Mouse (Mus musculus) left cerebral cortex, adult 18-20 months (tissue): Measurements from ENCODE around the gene Ttn. TPM values are rescaled to one million over a fixed set of nuclear protein-coding genes. Genes with fewer than 3 reads are reported as not detected.
"Not testable (repeated sequence)": the region's sequence is repeated elsewhere in the genome, so short reads cannot be mapped to it uniquely, and the experiment has no call there.

Source experiments
- DNase-seq, 2 experiments: peaks; one replicate each; pipeline ENCODE4 v3.0.0; 2021 to 2022; ENCODE audit warnings: low spot score in 2 of 2, mixed read lengths in 1 of 2
- long read RNA-seq, 2 experiments: library from polyadenylated mRNA; stranded (forward); transcript quantifications; one replicate each; pipeline ENCODE4 v2.0.0; 2021
- total RNA-seq, 2 experiments: library from RNA; stranded (reverse); gene quantifications; 2 replicates each; pipeline ENCODE4 v1.2.3; 2021

Ttn gene
- total RNA-seq: under 1 TPM; 0.40 to 0.53 TPM
- long read RNA-seq, experiment 1: 0 reads
- long read RNA-seq, experiment 2: 0 reads

GRCm38 (mm10) chr2:76982391-76983145, at the start of gene Ttn:
TSS of gene Ttn (minus strand) at chr2:76982547.
- DNase-seq: no peak

GRCm38 (mm10) chr2:77020649-77021048, 38.3 kb upstream of the Ttn start:
- DNase-seq: no peak

GRCm38 (mm10) chr2:77017735-77018134, 35.4 kb upstream of the Ttn start:
- DNase-seq: no peak

GRCm38 (mm10) chr2:77013449-77013848, 31.1 kb upstream of the Ttn start:
- not testable (repeated sequence) for DNase-seq

- DNase-seq: no peak
These were observed 29.6 kb upstream of the Ttn start for GRCm38 (mm10) chr2:77011981-77012380.

GRCm38 (mm10) chr2:77007015-77007414, 24.7 kb upstream of the Ttn start:
- DNase-seq: no peak

- no peak for DNase-seq
These were observed 20.8 kb upstream of the Ttn start for GRCm38 (mm10) chr2:77003148-77003547.

- DNase-seq: no peak
These were observed 16.0 kb upstream of the Ttn start for GRCm38 (mm10) chr2:76998351-76998750.

- DNase-seq: peak in 1 of 2 experiments; percentile 29
These were observed 10.3 kb upstream of the Ttn start for GRCm38 (mm10) chr2:76992493-76993201.

GRCm38 (mm10) chr2:76987317-76987716, 5.0 kb upstream of the Ttn start:
- DNase-seq: no peak

- DNase-seq: no peak
These were observed 2.0 kb upstream of the Ttn start for GRCm38 (mm10) chr2:76984384-76984783.

GRCm38 (mm10) chr2:76983601-76984000, 1.3 kb upstream of the Ttn start:
- no peak for DNase-seq

- DNase-seq: no peak
These were observed 630 bp downstream of the Ttn start for GRCm38 (mm10) chr2:76981717-76982116.

- DNase-seq: no peak
These were observed 2.2 kb downstream of the Ttn start for GRCm38 (mm10) chr2:76980146-76980545.

- no peak for DNase-seq
These were observed 4.7 kb downstream of the Ttn start for GRCm38 (mm10) chr2:76977650-76978049.

GRCm38 (mm10) chr2:76972051-76972450, 10.3 kb downstream of the Ttn start:
- no peak for DNase-seq

- no peak for DNase-seq
These were observed 11.3 kb downstream of the Ttn start for GRCm38 (mm10) chr2:76971069-76971468.

GRCm38 (mm10) chr2:76970669-76971068, 11.7 kb downstream of the Ttn start:
- DNase-seq: no peak

GRCm38 (mm10) chr2:76970204-76970603, 12.1 kb downstream of the Ttn start:
- DNase-seq: no peak

GRCm38 (mm10) chr2:76969637-76970036, 12.7 kb downstream of the Ttn start:
- DNase-seq: no peak

- DNase-seq: peak; percentile 73 to 76
These were observed 13.4 kb downstream of the Ttn start for GRCm38 (mm10) chr2:76968919-76969318.

- DNase-seq: no peak
These were observed 15.8 kb downstream of the Ttn start for GRCm38 (mm10) chr2:76966582-76966981.

- DNase-seq: no peak
These were observed 16.3 kb downstream of the Ttn start for GRCm38 (mm10) chr2:76966013-76966412.
